Mouse (Mus musculus) stomach, postnatal 0 days (tissue): Measurements from ENCODE around the gene Mvb12b.

Experiments
- CTCF ChIP-seq: IDR thresholded peaks from 2 replicates; pipeline ENCODE4 v1.5.1; 2016; ENCODE audit warnings: antibody characterized with exemption, low read depth, mild to moderate bottlenecking, moderate library complexity
- EP300 ChIP-seq: optimal IDR thresholded peaks from 2 replicates; pipeline ENCODE3; 2016; ENCODE audit warnings: antibody characterized with exemption

DNA sequence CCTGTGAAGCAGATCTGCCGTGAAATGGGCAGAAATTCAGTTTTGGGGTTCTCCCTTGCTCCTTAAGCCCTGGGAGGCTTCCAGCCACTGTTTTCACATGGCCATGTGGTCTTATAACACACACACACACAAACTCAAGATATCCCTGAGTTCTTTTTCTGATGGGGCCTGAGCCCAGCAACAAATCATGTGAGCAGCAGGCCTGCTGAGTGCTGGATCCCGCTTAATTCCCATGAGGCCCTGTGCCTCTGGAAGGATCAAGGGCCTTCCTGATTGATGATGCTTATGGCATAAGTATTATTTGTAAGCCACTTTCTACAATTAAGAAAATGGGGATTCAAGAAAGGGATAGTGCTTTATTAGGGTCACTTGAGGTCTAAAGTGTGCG, 2.5 kb downstream of the Mvb12b start:
- no peak for TF ChIP-seq CTCF
- TF ChIP-seq EP300: no peak
